Mouse (Mus musculus): ENCODE measurements around the gene Etnppl. TPM values are rescaled to one million over a fixed set of nuclear protein-coding genes. Genes with fewer than 3 reads are reported as not detected.
A peak's percentile ranks its signal among the peaks of the same experiment; 100 is the strongest.

The Etnppl gene
- total and polyA plus RNA-seq, 2 experiments from 2014 or later, result not detected

- H3K4me2 ChIP-seq (ENCODE audit: low read depth, low read length), result peak overlapping the region; percentile 42
- no peak overlapping the region for H3K9ac ChIP-seq (replicated peaks; ENCODE audit: low read depth, low read length)
- H3K9me3 ChIP-seq (replicated peaks; ENCODE audit: control insufficient read depth, low read length), result 0 out of 2 replicates have a peak, but pooled peaks cover 3% of the 10 kb centered on the region
- H3K27ac ChIP-seq (ENCODE audit: low read depth), result no peak overlapping the region
- H3K4me3 ChIP-seq (ENCODE audit: low read depth, low read length), result peak overlapping the region; percentile 5; the same call in 1 of the 2 replicates
- 0 out of 2 replicates have a peak, but pooled peaks cover 6% of the 10 kb centered on the region for H3K4me1 ChIP-seq (ENCODE audit: control insufficient read depth, insufficient read depth)
- 29% methylated on average over 17 of the region's 17 CpGs for WGBS
- TF ChIP-seq EP300 (IDR thresholded peaks at IDR 0.05; ENCODE audit: low read depth), result no peak
- no peak for TF ChIP-seq CTCF (IDR thresholded peaks at IDR 0.05; ENCODE audit: low read depth)
- H3K36me3 ChIP-seq (replicated peaks; ENCODE audit: control insufficient read depth, insufficient read depth, low read length), result no peaks in the 10 kb centered on the region
- DNase-seq (ENCODE audit: low spot score), result peak; percentile 10
- peak; percentile 33; the same call in 1 of the 2 replicates for ATAC-seq (ENCODE audit: insufficient read depth, low read depth)
- H3K27me3 ChIP-seq (ENCODE audit: control insufficient read depth, insufficient read depth, low read length), result no peaks in the 10 kb centered on the region
These were observed 37.7 kb upstream of the Etnppl start for GRCm38 (mm10) chr3:130579501-130579900.

DNA sequence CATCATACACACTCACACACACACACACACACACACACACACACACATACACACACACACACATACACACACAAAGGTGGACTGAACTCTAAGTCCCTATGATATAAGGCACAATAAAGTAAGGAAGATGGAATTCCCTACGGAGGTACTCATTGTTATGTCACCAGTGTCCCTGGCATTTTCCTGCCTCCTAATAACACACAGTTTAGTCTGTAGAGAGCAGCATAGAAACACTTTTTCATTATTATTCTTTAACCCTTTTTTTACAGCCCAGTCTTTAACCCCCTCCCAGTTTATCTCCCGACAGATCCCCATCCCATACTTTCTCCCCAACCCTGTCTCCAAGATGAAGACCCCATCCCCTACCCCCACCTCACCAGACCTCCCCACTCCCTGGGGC lies 35.7 kb upstream of the Etnppl start:
- no peak overlapping the region for H3K4me2 ChIP-seq (ENCODE audit: low read depth, low read length)
- TF ChIP-seq CTCF (IDR thresholded peaks at IDR 0.05; ENCODE audit: low read depth) (no peak), EP300 (IDR thresholded peaks at IDR 0.05; ENCODE audit: low read depth) (no peak)
- H3K9me3 ChIP-seq (replicated peaks; ENCODE audit: control insufficient read depth, low read length), result 0 out of 2 replicates have a peak, but pooled peaks cover 3% of the 10 kb centered on the region
- 94% methylated on average over 2 of the region's 2 CpGs for WGBS
- 0 out of 2 replicates have a peak, but pooled peaks cover 6% of the 10 kb centered on the region for H3K4me1 ChIP-seq (ENCODE audit: control insufficient read depth, insufficient read depth)
- H3K4me3 ChIP-seq (ENCODE audit: low read depth, low read length), result no peak overlapping the region
- no peaks in the 10 kb centered on the region for H3K36me3 ChIP-seq (replicated peaks; ENCODE audit: control insufficient read depth, insufficient read depth, low read length)
- H3K9ac ChIP-seq (replicated peaks; ENCODE audit: low read depth, low read length), result no peak overlapping the region
- H3K27me3 ChIP-seq (ENCODE audit: control insufficient read depth, insufficient read depth, low read length), result no peaks in the 10 kb centered on the region
- DNase-seq (ENCODE audit: low spot score) (no peak), ATAC-seq (ENCODE audit: insufficient read depth, low read depth) (no peak)
- H3K27ac ChIP-seq (ENCODE audit: low read depth), result no peak overlapping the region

GRCm38 (mm10) chr3:130582903-130583664 lies 34.2 kb upstream of the Etnppl start:
- no peak for TF ChIP-seq CTCF (IDR thresholded peaks at IDR 0.05; ENCODE audit: low read depth)
- TF ChIP-seq EP300 (IDR thresholded peaks at IDR 0.05; ENCODE audit: low read depth), result no peak
- Histone ChIP-seq H3K9ac (replicated peaks; ENCODE audit: low read depth, low read length) (no peak overlapping the region), H3K4me3 (ENCODE audit: low read depth, low read length) (no peak overlapping the region), H3K4me1 (ENCODE audit: control insufficient read depth, insufficient read depth) (0 out of 2 replicates have a peak, but pooled peaks cover 6% of the 10 kb centered on the region), H3K4me2 (ENCODE audit: low read depth, low read length) (no peak overlapping the region), H3K9me3 (replicated peaks; ENCODE audit: control insufficient read depth, low read length) (no peaks in the 10 kb centered on the region), H3K36me3 (replicated peaks; ENCODE audit: control insufficient read depth, insufficient read depth, low read length) (no peaks in the 10 kb centered on the region), H3K27me3 (ENCODE audit: control insufficient read depth, insufficient read depth, low read length) (no peaks in the 10 kb centered on the region), H3K27ac (ENCODE audit: low read depth) (no peak overlapping the region)
- ATAC-seq (ENCODE audit: insufficient read depth, low read depth) (no peak), DNase-seq (ENCODE audit: low spot score) (no peak)
- 81% methylated on average over 13 of the region's 13 CpGs for WGBS

GRCm38 (mm10) chr3:130584007-130584406 lies 33.2 kb upstream of the Etnppl start:
- 78% methylated on average over 7 of the region's 7 CpGs for WGBS
- ATAC-seq (ENCODE audit: insufficient read depth, low read depth), result no peak
- no peak overlapping the region for H3K27ac ChIP-seq (ENCODE audit: low read depth)
- H3K27me3 ChIP-seq (ENCODE audit: control insufficient read depth, insufficient read depth, low read length), result no peaks in the 10 kb centered on the region
- no peak overlapping the region for H3K9ac ChIP-seq (replicated peaks; ENCODE audit: low read depth, low read length)
- H3K36me3 ChIP-seq (replicated peaks; ENCODE audit: control insufficient read depth, insufficient read depth, low read length), result no peaks in the 10 kb centered on the region
- no peak overlapping the region for H3K4me2 ChIP-seq (ENCODE audit: low read depth, low read length)
- H3K9me3 ChIP-seq (replicated peaks; ENCODE audit: control insufficient read depth, low read length), result no peaks in the 10 kb centered on the region
- H3K4me3 ChIP-seq (ENCODE audit: low read depth, low read length), result no peak overlapping the region
- H3K4me1 ChIP-seq (ENCODE audit: control insufficient read depth, insufficient read depth), result 0 out of 2 replicates have a peak, but pooled peaks cover 6% of the 10 kb centered on the region
- TF ChIP-seq EP300 (IDR thresholded peaks at IDR 0.05; ENCODE audit: low read depth) (no peak), CTCF (IDR thresholded peaks at IDR 0.05; ENCODE audit: low read depth) (no peak)
- DNase-seq (ENCODE audit: low spot score), result no peak

DNA sequence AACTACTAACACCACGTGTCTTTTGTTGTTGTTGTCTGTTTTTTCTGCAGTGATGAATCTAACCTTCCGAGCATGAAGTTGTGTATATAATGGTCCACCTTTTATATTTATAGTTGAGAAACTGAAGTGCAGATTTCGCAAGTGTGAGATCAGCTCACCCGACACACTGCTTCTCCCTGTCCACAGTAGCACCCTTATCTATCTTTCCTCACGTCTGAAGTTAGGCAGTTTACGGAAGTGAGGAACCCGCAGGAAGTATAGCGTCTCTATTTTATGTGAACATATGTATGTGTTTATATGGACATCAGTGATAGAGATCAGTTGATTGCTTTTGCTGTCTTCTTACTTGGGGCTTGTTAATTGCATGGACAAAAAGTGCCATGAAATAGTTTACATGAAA lies 22.2 kb upstream of the Etnppl start:
- no peak for ATAC-seq (ENCODE audit: insufficient read depth, low read depth)
- peak overlapping the region; percentile 40; the same call in 1 of the 2 replicates for H3K4me2 ChIP-seq (ENCODE audit: low read depth, low read length)
- 27% methylated on average over 8 of the region's 8 CpGs for WGBS
- H3K27ac ChIP-seq (ENCODE audit: low read depth), result no peak overlapping the region
- no peaks in the 10 kb centered on the region for H3K27me3 ChIP-seq (ENCODE audit: control insufficient read depth, insufficient read depth, low read length)
- no peak for TF ChIP-seq CTCF (IDR thresholded peaks at IDR 0.05; ENCODE audit: low read depth)
- TF ChIP-seq EP300 (IDR thresholded peaks at IDR 0.05; ENCODE audit: low read depth), result no peak
- H3K36me3 ChIP-seq (replicated peaks; ENCODE audit: control insufficient read depth, insufficient read depth, low read length), result no peaks in the 10 kb centered on the region
- H3K4me3 ChIP-seq (ENCODE audit: low read depth, low read length), result no peak overlapping the region
- no peak overlapping the region for H3K9ac ChIP-seq (replicated peaks; ENCODE audit: low read depth, low read length)
- DNase-seq (ENCODE audit: low spot score), result no peak
- 0 out of 2 replicates have a peak, but pooled peaks cover 2% of the 10 kb centered on the region for H3K4me1 ChIP-seq (ENCODE audit: control insufficient read depth, insufficient read depth)
- H3K9me3 ChIP-seq (replicated peaks; ENCODE audit: control insufficient read depth, low read length), result no peaks in the 10 kb centered on the region

Data from heart, postnatal 0 days (tissue).